Mouse (Mus musculus): ENCODE results near the gene Trmt1.

- TF ChIP-seq CTCF (IDR thresholded peaks at IDR 0.05): no peak
- no peak for TF ChIP-seq EP300 (IDR thresholded peaks at IDR 0.05)
Observed at GRCm38 (mm10) chr8:84643019-84643418, 43.1 kb upstream of the Trmt1 start.

Data from lung, postnatal 0 days (tissue).